Mouse (Mus musculus) T-helper 2 cell (primary cell): ENCODE data around the gene Iffo2.

Experiments used
- in situ Hi-C: fragments of 300-600 bp; cut with MboI, MseI; formaldehyde crosslinking; loops from one replicate; pipeline ENCODE4 v1.15.1; 2025; ENCODE audit warnings: high pct_unique_total_duplicates

The Iffo2 gene

GRCm38 (mm10) chr4:139580663-139581336 lies 50.5 kb downstream of the Iffo2 start:
- in situ Hi-C loops = no loop called here

GRCm38 (mm10) chr4:139581427-139582051 lies 51.2 kb downstream of the Iffo2 start:
- in situ Hi-C loops = no loop called here

GRCm38 (mm10) chr4:139582346-139582745 lies 52.0 kb downstream of the Iffo2 start:
- in situ Hi-C loops = no loop called here

DNA sequence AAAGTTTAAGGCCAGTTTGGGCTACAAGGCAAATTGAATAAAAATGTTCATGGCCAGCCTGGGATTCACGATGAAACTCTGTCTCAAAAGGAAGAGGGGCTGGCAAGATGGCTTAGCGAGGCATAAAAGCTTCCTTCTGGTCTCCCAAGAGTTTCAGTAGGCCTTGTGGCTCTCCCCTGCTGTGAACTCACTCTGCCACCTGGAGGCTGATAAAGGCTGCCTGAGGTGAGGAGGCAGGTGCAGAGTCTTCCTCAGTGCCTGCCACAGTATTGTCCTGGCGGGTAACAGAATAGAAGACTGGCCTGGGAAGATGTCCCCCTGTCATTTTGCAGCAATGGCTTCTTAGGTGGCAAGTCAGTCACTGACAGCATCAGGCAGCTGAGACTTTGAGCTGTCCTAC lies 52.6 kb downstream of the Iffo2 start:
- in situ Hi-C loops = no loop called here

GRCm38 (mm10) chr4:139583629-139584245 lies 53.4 kb downstream of the Iffo2 start:
- in situ Hi-C loops = no loop called here

- in situ Hi-C loops = no loop called here
These were observed 54.4 kb downstream of the Iffo2 start for GRCm38 (mm10) chr4:139584704-139585103.

DNA sequence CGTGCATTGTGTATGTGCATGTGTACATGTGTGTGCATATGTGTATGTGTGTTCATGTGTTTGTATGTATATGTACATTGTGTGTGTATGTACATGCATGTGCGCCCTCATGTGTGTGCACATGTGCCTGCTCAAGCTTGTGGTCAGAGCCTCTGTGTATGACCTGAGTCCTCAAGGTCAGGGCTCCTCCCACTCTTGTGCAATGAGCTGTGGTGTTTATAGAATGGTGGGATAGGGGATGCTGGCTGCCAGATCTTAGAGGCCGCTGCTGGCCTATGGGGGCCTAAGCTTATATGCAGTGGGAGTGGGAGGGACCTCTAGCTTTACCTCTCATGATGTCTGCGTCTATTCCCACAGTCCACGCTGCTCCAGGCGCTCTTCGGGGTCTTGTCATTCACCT lies 55.4 kb downstream of the Iffo2 start:
- in situ Hi-C loops = no loop called here

- in situ Hi-C loops = no loop called here
These were observed 57.0 kb downstream of the Iffo2 start for GRCm38 (mm10) chr4:139587370-139587769.

GRCm38 (mm10) chr4:139587773-139588172 lies 57.4 kb downstream of the Iffo2 start:
- in situ Hi-C loops = no loop called here

DNA sequence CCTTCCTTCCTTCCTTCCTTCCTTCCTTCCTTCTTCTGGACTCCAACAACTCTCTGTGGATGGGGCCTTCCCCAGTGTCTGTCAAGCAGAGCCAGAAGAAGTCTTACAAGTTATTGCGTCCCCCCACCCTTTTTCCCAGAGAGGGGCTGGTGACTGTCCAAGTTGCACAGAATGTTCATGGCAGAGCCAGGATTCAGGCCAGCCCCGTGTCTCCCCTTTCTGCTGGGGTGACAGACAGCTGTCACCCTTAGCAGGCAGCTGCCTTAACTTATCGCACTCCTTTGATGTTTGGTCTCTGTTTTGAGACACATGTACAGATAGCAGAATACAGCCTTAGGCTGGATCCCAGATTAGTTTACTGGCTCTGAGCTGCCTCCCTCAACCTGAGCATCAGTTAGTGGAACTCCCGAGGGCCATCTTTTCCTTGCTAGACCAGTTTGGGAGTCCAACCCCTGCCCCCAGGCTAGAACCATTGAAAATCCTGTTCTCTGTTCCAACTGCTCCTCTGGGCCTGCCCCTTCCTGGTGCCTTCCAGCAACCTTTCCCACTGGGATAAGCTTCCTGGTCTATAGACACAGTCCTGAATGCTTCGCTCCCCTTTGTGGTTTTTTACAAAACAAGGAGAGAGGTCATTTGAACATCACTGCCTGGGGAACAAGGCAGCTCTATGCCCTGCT lies 59.1 kb downstream of the Iffo2 start:
- in situ Hi-C loops = loop anchor here (10.0 kb wide), 1 partner anchor 1335 kb away; the partner anchor contains the start of genes Kif17 and Sh2d5

DNA sequence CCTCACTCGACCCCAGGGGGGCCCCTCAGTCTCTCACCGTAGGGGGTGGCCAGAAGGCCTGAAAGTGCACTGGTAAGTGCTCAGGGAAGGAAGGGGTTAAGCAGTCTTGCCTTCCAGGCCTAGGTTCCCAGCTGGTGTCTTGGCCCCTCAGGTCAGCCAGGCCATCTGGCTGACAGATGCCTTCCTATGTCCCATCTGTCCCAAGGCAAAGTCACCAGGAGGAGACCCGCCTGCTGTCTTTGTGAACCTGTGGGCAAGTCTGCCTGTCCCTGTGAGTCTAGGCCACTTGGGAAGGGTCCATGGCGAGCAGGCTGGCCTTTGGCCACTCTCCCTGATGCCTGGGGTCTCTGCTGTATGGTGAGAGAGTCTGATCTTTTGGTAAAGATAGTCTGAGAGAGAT lies 60.1 kb downstream of the Iffo2 start:
- in situ Hi-C loops = loop anchor here (10.0 kb wide), 1 partner anchor 1336 kb away; the partner anchor contains the start of genes Kif17 and Sh2d5

- in situ Hi-C loops = loop anchor here (10.0 kb wide), 1 partner anchor 1338 kb away; the partner anchor contains the start of genes Kif17 and Sh2d5
These were observed 62.5 kb downstream of the Iffo2 start for GRCm38 (mm10) chr4:139592895-139593294.

DNA sequence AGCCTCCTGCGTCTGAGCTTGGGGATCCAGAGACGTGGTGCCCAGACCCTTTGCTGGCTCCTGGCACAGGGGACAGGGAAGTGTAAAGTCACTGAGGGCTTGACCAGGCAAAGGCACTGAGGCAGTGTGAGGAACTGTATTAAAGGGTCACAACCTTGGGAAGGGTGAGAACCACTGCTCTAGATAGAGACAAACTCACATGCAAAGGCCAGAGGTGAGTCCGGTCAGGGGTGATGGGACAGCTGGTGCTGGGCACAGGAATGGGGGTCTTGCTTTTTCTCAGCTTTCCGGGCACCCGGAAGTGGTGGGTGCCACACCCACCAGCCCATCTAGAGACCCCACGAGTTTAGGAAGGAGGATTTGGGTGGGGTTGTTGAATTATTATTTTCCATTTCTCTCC lies 63.0 kb downstream of the Iffo2 start:
- in situ Hi-C loops = loop anchor here (10.0 kb wide), 1 partner anchor 1339 kb away; the partner anchor contains the start of genes Kif17 and Sh2d5

DNA sequence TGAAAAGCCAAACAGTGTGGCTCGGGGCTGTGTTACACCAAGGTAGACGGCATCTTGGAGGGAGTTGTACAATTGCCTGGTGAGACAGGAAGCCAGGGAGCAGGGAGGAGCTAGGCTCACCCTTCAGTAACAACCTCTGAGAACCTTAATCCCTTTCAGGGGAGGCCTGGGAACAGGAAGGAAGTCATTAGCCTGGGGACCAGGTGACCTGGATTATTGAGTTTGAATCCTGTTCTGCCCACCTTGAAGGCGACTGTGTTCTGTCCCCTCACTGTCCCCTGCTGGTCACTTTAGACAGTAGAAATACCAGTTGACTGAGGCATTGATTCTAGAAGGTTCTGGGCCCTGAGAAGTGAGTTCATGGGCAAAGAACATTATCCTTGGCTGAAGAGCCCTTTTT lies 63.7 kb downstream of the Iffo2 start:
- in situ Hi-C loops = loop anchor here (10.0 kb wide), 1 partner anchor 1339 kb away; the partner anchor contains the start of genes Kif17 and Sh2d5

GRCm38 (mm10) chr4:139596715-139597114 lies 66.4 kb downstream of the Iffo2 start:
- in situ Hi-C loops = loop anchor here (10.0 kb wide), 1 partner anchor 1342 kb away; the partner anchor contains the start of genes Kif17 and Sh2d5

DNA sequence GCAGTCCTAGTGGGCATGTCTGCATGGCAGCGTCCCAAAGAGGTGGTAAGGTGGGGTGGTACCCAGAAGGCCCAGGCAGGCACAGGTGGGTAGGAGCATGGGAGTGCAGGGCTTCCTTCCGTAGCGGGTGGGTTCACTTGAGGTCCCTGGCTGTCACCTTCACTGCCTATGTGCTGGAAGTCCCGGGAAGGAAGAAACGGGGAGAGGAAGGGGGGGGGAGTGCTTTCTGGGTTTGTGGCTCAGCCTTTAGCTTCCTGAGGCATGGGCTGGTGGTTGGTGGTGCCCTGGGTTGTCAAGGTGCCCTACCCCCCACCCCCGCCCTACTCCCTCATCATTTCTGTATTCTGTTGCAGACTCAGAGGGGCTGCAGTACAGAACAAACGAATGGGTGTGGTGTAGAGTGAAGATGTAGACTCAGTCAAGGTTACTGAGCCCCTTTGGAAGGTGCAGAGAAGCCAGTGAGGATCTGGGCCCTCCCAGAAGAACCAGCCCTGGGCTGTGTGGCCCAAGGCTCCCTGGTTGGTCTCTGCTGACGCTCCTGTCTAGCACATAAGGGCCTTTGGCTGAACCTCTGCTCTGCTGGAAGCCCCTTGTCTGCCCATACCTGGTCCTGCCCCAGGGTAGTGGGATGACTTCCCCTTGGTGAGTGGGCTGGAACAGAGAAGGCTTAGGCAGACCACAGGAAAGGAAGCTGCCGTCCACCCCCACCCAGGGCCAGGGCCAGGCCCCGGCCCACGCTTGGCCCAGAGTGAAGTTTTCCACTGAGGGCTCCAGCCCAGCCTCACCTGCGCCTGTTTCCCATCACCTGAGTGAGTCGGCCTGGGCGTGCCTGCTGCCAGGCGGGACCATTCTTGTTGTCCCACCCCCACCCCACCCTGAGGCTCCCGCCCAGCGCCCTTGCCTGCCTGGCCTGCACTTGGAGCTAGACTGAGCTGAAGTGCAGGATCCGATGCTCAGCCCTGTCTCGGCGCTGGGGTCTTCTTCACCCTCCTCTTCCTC lies 67.2 kb downstream of the Iffo2 start:
- in situ Hi-C loops = loop anchor here (10.0 kb wide), 1 partner anchor 1343 kb away; the partner anchor contains the start of genes Kif17 and Sh2d5

GRCm38 (mm10) chr4:139598356-139598755 lies 68.0 kb downstream of the Iffo2 start:
- in situ Hi-C loops = loop anchor here (10.0 kb wide), 1 partner anchor 1344 kb away; the partner anchor contains the start of genes Kif17 and Sh2d5

DNA sequence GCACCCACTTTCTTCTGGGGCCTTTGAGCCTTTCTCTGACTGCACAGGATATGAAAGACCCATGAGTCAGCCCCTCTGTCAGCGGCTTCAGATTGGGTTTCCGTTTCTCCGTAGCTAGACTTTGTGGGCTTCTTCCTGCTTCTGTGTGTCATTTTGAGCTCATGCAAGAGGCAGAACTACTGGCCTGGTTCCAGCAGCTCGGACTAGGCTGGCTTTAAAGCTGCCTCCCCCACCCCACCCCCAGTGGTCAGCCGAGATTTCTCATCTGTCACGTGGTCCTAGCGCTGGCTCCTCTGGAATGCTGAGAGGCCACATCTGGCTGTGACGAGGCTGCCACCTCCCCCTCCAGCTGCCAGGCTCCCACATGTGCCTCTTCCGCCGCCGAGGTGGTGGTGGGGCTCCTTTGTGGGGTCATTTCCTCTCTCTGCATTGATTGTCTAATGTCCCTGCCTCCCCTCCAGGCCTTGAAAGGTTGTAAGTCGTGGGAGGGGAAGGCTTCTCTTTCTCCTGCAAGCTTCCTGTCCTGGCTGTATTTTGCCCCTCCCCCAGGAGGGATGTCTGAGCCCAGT lies 68.7 kb downstream of the Iffo2 start:
- in situ Hi-C loops = loop anchor here (10.0 kb wide), 1 partner anchor 1344 kb away; the partner anchor contains the start of genes Kif17 and Sh2d5

- in situ Hi-C loops = no loop called here
These were observed 71.4 kb downstream of the Iffo2 start for GRCm38 (mm10) chr4:139601519-139602356.
